Mouse (Mus musculus): ENCODE measurements around the gene A930004D18Rik.

A930004D18Rik gene

GRCm38 (mm10) chr2:18033166-18034108, 4.1 kb downstream of the A930004D18Rik start:
- DNase-seq = no peak

GRCm38 (mm10) chr2:18032538-18032895, 5.0 kb downstream of the A930004D18Rik start:
- DNase-seq = no peak

GRCm38 (mm10) chr2:18031831-18032537, 5.6 kb downstream of the A930004D18Rik start:
- peak; percentile 41 for DNase-seq

- no peak for DNase-seq
Observed at GRCm38 (mm10) chr2:18031271-18031821, 6.2 kb downstream of the A930004D18Rik start.

GRCm38 (mm10) chr2:18030581-18030980, 7.0 kb downstream of the A930004D18Rik start:
- no peak for DNase-seq

GRCm38 (mm10) chr2:18029656-18030055, 7.9 kb downstream of the A930004D18Rik start:
- DNase-seq = no peak

- DNase-seq = peak; percentile 72
Observed at GRCm38 (mm10) chr2:18028140-18029021, 9.2 kb downstream of the A930004D18Rik start.

- peak; percentile 95 for DNase-seq
Observed at GRCm38 (mm10) chr2:18027448-18028139, 9.9 kb downstream of the A930004D18Rik start.

- peak; percentile 48 for DNase-seq
Observed at GRCm38 (mm10) chr2:18026116-18026947, 11.2 kb downstream of the A930004D18Rik start.

- no peak for DNase-seq
Observed at GRCm38 (mm10) chr2:18025781-18026115, 11.8 kb downstream of the A930004D18Rik start.

- no peak for DNase-seq
Observed at GRCm38 (mm10) chr2:18025116-18025515, 12.4 kb downstream of the A930004D18Rik start.

GRCm38 (mm10) chr2:18022886-18023285, 14.7 kb downstream of the A930004D18Rik start:
- no peak for DNase-seq

GRCm38 (mm10) chr2:18019122-18019521, 18.4 kb downstream of the A930004D18Rik start:
- no peak for DNase-seq

- DNase-seq = no peak
Observed at GRCm38 (mm10) chr2:18017321-18017720, 20.2 kb downstream of the A930004D18Rik start.

- no peak for DNase-seq
Observed at GRCm38 (mm10) chr2:18016639-18017038, 20.9 kb downstream of the A930004D18Rik start.

- DNase-seq = no peak
Observed at GRCm38 (mm10) chr2:18015581-18015980, 22.0 kb downstream of the A930004D18Rik start.

- DNase-seq = no peak
Observed at GRCm38 (mm10) chr2:18012866-18013265, 24.7 kb downstream of the A930004D18Rik start.

GRCm38 (mm10) chr2:18011226-18011625, 26.3 kb downstream of the A930004D18Rik start:
- no peak for DNase-seq

GRCm38 (mm10) chr2:18005137-18005536, 32.4 kb downstream of the A930004D18Rik start:
- no peak for DNase-seq

GRCm38 (mm10) chr2:18004286-18004685, 33.3 kb downstream of the A930004D18Rik start:
- no peak for DNase-seq

GRCm38 (mm10) chr2:18002306-18002705, 35.2 kb downstream of the A930004D18Rik start:
- DNase-seq = no peak
